Mouse (Mus musculus) urinary bladder, postnatal 36 days (tissue): ENCODE measurements around the gene Hmgn1.
A peak's percentile ranks its signal among the peaks of the same experiment; 100 is the strongest.
"Not testable (repeated sequence)": the region's sequence is repeated elsewhere in the genome, so short reads cannot be mapped to it uniquely, and the experiment has no call there.

ENCODE experiments used
- DNase-seq, 2 experiments: peaks; one replicate each; pipeline ENCODE4 v3.0.0; 2022; ENCODE audit warnings: low spot score in 2 of 2, mixed read lengths in 1 of 2

Hmgn1 gene

GRCm38 (mm10) chr16:96127657-96128344 is at the start of gene Hmgn1:
TSS of gene Hmgn1 (minus strand) at chr16:96127729.
- peak; percentile 91 to 94 for DNase-seq

- no peak for DNase-seq
These were observed 47.9 kb upstream of the Hmgn1 start for GRCm38 (mm10) chr16:96175399-96175798.

GRCm38 (mm10) chr16:96173648-96174047 is 46.1 kb upstream of the Hmgn1 start:
- no peak for DNase-seq

GRCm38 (mm10) chr16:96168837-96169236 is 41.3 kb upstream of the Hmgn1 start:
- DNase-seq: no peak

GRCm38 (mm10) chr16:96165723-96166264 is 38.3 kb upstream of the Hmgn1 start:
- DNase-seq: no peak

GRCm38 (mm10) chr16:96161336-96161735 is 33.8 kb upstream of the Hmgn1 start:
- no peak for DNase-seq

GRCm38 (mm10) chr16:96160927-96161326 is 33.4 kb upstream of the Hmgn1 start:
- no peak for DNase-seq

GRCm38 (mm10) chr16:96159794-96160346 is 32.3 kb upstream of the Hmgn1 start:
- no peak for DNase-seq

- DNase-seq: peak; percentile 53 to 60
These were observed 31.7 kb upstream of the Hmgn1 start for GRCm38 (mm10) chr16:96159091-96159731.

GRCm38 (mm10) chr16:96158511-96159080 is 31.1 kb upstream of the Hmgn1 start:
- no peak for DNase-seq

GRCm38 (mm10) chr16:96157171-96157570 is 29.6 kb upstream of the Hmgn1 start:
- DNase-seq: no peak

- peak in 1 of 2 experiments; percentile 64 for DNase-seq
These were observed 28.5 kb upstream of the Hmgn1 start for GRCm38 (mm10) chr16:96156019-96156418.

- no peak for DNase-seq
These were observed 26.9 kb upstream of the Hmgn1 start for GRCm38 (mm10) chr16:96154476-96154875.

- DNase-seq: peak; percentile 64 to 72
These were observed 24.0 kb upstream of the Hmgn1 start for GRCm38 (mm10) chr16:96151551-96151950.

GRCm38 (mm10) chr16:96150995-96151394 is 23.5 kb upstream of the Hmgn1 start:
- DNase-seq: peak; percentile 67 to 72

GRCm38 (mm10) chr16:96149311-96149710 is 21.8 kb upstream of the Hmgn1 start:
- DNase-seq: no peak

GRCm38 (mm10) chr16:96148834-96149233 is 21.3 kb upstream of the Hmgn1 start:
- peak in 1 of 2 experiments; percentile 39 for DNase-seq

GRCm38 (mm10) chr16:96145814-96146213 is 18.3 kb upstream of the Hmgn1 start:
- DNase-seq: no peak

GRCm38 (mm10) chr16:96145110-96145800 is 17.7 kb upstream of the Hmgn1 start, which contains the start of gene Wrb:
TSS of gene Wrb (plus strand) at chr16:96145407.
- peak; percentile 99 to 100 for DNase-seq

- not testable (repeated sequence) for DNase-seq
These were observed 17.2 kb upstream of the Hmgn1 start for GRCm38 (mm10) chr16:96144748-96145109.

GRCm38 (mm10) chr16:96128466-96128865 is 937 bp upstream of the Hmgn1 start:
- no peak for DNase-seq

- no peak for DNase-seq
These were observed 257 bp downstream of the Hmgn1 start for GRCm38 (mm10) chr16:96127288-96127656.
